Mouse (Mus musculus) urinary bladder, adult 2 months (tissue): ENCODE measurements around the gene Tcaf3. TPM values are rescaled to one million over a fixed set of nuclear protein-coding genes. Genes with fewer than 3 reads are reported as not detected.

Experiments
- DNase-seq: peaks from one replicate; pipeline ENCODE4 v3.0.0; 2022; ENCODE audit warnings: low spot score
- polyA plus RNA-seq: library from polyadenylated mRNA; depleted of rRNA; stranded (reverse); fragments of >200 nt; gene quantifications from 2 replicates; pipeline ENCODE4 v1.2.3, GENCODE M21; 2012; rRNA removed

Tcaf3 gene
- polyA plus RNA-seq, 1 experiment, result not detected

DNA sequence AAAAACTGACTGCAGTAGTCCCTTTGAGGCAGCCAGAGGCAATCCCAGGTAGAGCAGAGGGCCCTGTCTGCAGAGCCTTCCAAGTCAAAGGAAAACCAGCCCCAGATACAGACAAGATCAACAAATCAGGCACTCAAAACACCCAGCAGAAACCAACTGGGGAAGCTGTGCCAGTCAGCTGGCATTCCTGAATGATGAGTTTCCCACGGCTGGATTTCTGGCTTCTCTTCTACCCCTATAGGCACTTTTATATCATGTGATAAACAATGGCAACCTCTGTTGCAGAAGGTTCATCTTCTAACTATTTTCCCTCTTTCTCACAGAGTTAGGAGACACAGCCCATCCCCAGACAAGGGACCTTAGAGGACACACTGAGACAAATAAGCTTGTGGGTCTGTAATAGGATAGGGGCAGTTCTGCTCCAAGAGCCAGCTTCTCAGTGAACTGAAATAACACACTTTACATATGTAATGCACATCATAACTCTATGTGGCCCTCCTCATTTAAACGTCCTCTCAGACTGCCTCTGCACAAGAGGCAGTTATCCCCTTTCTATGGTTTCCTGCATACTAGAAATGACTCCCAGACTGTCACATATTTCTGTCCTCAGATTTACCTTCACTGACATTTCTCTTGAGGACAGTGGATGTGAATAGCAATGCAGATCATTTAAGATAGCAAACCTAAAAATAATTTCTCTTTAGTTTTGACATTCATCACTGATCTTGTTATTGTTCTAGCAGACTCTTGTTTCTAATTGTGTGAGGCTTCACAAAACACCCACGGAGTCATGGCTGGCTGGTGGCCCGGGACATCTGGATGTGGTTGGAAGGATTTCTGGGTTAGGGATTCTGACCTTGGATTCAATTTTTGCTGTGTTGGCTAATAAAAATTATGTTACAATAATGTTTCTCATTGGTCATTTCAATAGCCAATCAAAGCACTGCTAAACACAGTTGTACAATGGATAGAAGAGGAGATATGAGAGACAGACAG lies 55.2 kb downstream of the Tcaf3 start:
- no peak for DNase-seq

DNA sequence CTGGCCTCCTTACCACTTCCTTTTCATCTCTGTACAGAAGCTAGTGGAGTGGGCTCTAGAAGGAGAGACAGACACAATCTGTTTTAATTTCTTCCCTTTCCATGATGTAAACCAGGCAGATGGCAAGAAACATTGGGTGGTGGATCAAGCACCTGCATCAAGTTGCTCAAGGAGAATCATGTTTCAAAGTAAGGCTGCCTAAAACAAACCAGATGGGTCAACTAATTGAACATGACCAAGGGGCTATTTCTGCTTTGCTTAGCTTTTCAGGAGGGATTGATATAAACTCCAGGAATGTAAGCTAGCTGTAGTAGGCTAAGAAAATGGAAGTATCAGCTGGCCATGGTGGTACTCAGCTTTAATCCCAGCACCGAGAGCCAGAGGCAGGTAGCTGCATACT lies 56.8 kb downstream of the Tcaf3 start:
- DNase-seq, result no peak

DNA sequence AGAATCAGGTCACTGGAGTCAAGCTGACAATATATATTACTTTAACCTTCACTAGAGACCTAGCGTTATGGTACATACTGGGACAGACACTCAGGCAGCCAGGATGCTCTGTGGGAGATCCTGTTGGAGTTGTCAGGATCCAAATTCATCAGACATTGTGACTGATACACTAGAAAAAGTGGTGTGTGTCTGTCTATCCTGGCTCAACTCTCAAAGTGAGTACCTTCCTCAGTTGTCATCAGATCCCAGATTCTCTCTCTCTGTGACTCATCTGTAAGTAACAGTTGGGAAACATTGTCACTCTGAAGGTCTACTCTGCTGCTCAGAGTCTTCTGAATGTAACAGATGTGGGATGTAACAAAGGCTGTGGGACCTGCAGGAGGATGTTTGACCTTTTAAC lies 57.8 kb downstream of the Tcaf3 start:
- no peak for DNase-seq

Other genes starting within 250 kb of the Tcaf3 start
- gene Zyx, start 248.1 kb downstream of the Tcaf3 start, polyA plus RNA-seq, result 124 and 140 TPM in 2 replicates
- gene Epha1, start 224.4 kb downstream of the Tcaf3 start, polyA plus RNA-seq, result 27.6 and 33.6 TPM in 2 replicates
- gene Tas2r143, start 197.5 kb downstream of the Tcaf3 start, polyA plus RNA-seq, result 0.47 and 0.49 TPM in 2 replicates
- 0.30 and 0.37 TPM in 2 replicates for gene Tas2r135, start 192.3 kb downstream of the Tcaf3 start, polyA plus RNA-seq
- not detected in 2 replicates for gene Tas2r126, start 163.2 kb downstream of the Tcaf3 start, polyA plus RNA-seq
- not detected in 2 replicates for gene Olfr458, start 132.5 kb downstream of the Tcaf3 start, polyA plus RNA-seq
- not detected in 2 replicates for gene Olfr457, start 121.4 kb downstream of the Tcaf3 start, polyA plus RNA-seq
- not detected in 2 replicates for gene Olfr456, start 110.5 kb downstream of the Tcaf3 start, polyA plus RNA-seq
- gene Olfr455, start 50.1 kb downstream of the Tcaf3 start, polyA plus RNA-seq, result 0.01 TPM in 1 of 2 replicates, not detected in the other
- gene Tcaf2, start 47.6 kb upstream of the Tcaf3 start, polyA plus RNA-seq, result 4.8 and 7.3 TPM in 2 replicates
- 26.5 and 30.1 TPM in 2 replicates for gene Tcaf1, start 112.4 kb upstream of the Tcaf3 start, polyA plus RNA-seq
- gene Olfr453, start 141.7 kb upstream of the Tcaf3 start, polyA plus RNA-seq, result not detected in 2 replicates
- gene Olfr38, start 158.7 kb upstream of the Tcaf3 start, polyA plus RNA-seq, result not detected in 2 replicates
- not detected in 2 replicates for gene Olfr452, start 187.4 kb upstream of the Tcaf3 start, polyA plus RNA-seq
- not detected in 2 replicates for gene Olfr450, start 214.2 kb upstream of the Tcaf3 start, polyA plus RNA-seq
- gene Olfr449, start 236.7 kb upstream of the Tcaf3 start, polyA plus RNA-seq, result not detected in 2 replicates